Mouse (Mus musculus) intestine, embryonic 14.5 days (tissue): ENCODE results near the gene Col4a1. TPM values are rescaled to one million over a fixed set of nuclear protein-coding genes. Genes with fewer than 3 reads are reported as not detected.

ENCODE experiments used
- ATAC-seq: fragments of 200-750 bp; cut with Nextera tagmentation; replicated peaks from 2 replicates; pipeline ENCODE4 v1.8.0; 2017; ENCODE audit warnings: low read depth, moderate number of reproducible peaks, moderate TSS enrichment, moderate library complexity; ENCODE audit not compliant: low FRiP score, low TSS enrichment
- DNase-seq: peaks from one replicate; pipeline ENCODE4 v3.0.0-alpha.2; 2018; ENCODE audit warnings: low spot score
- H3K27ac ChIP-seq: fragments of 300-500 bp; sonication (generic); 2 replicates; pipeline ENCODE4 v1.5.1; 2014; ENCODE audit warnings: low read depth, mild to moderate bottlenecking, control low read depth
- H3K27me3 ChIP-seq: fragments of 300-500 bp; sonication (generic); replicated peaks from 2 replicates; pipeline ENCODE4 v1.6.1; 2014; ENCODE audit warnings: low read length, control low read depth; ENCODE audit not compliant: control insufficient read depth, insufficient read depth
- H3K36me3 ChIP-seq: fragments of 300-500 bp; sonication (generic); 2 replicates; pipeline ENCODE4 v1.6.1; 2014; ENCODE audit warnings: low read length, control low read depth; ENCODE audit not compliant: control insufficient read depth, insufficient read depth
- H3K4me1 ChIP-seq: fragments of 300-500 bp; sonication (generic); replicated peaks from 2 replicates; pipeline ENCODE4 v1.6.1; 2014; ENCODE audit warnings: low read length, control low read depth, mixed read lengths; ENCODE audit not compliant: control insufficient read depth, insufficient read depth
- H3K4me2 ChIP-seq: fragments of 300-500 bp; sonication (generic); 2 replicates; pipeline ENCODE4 v1.6.1; 2014; ENCODE audit warnings: low read length
- H3K4me3 ChIP-seq: fragments of 300-500 bp; sonication (generic); 2 replicates; pipeline ENCODE4 v1.5.1; 2014; ENCODE audit warnings: low read depth, low read length, control low read depth, mixed read lengths
- H3K9ac ChIP-seq: fragments of 300-500 bp; sonication (generic); 2 replicates; pipeline ENCODE4 v1.6.1; 2014; ENCODE audit warnings: mild to moderate bottlenecking, low read length
- H3K9me3 ChIP-seq: fragments of 300-500 bp; sonication (generic); 2 replicates; pipeline ENCODE4 v1.6.1; 2016; ENCODE audit warnings: low read length, control low read depth; ENCODE audit not compliant: control insufficient read depth
- WGBS: fragments of 180-500 bp; shearing (Covaris S2); extraction: QIAGEN DNeasy Blood & Tissue Kit; methylation state at CpG from one replicate; pipeline ENCODE4 v1.1.7; 2014; 5-methylcytosine and 5-hydroxymethylcytosine counted together
- polyA plus RNA-seq: library from polyadenylated mRNA; unstranded; fragments of >200 nt; fragmentation: Nextera tagmentation; extraction: Ambion mirVana; gene quantifications from 2 replicates; pipeline ENCODE4 v1.2.1, GENCODE M21; 2014

Col4a1 gene
- polyA plus RNA-seq, 1 experiment from 2014 or later = 228 TPM

GRCm38 (mm10) chr8:11323681-11324080, 11.1 kb upstream of the Col4a1 start:
- no peaks in the 10 kb centered on the region for H3K9me3 ChIP-seq
- ATAC-seq = no peak
- H3K27ac ChIP-seq = no peak overlapping the region
- DNase-seq = no peak
- no peak overlapping the region for H3K9ac ChIP-seq
- no peak overlapping the region for H3K4me3 ChIP-seq
- WGBS = 80% methylated on average over 1 of the region's 1 CpGs
- no peak overlapping the region for H3K4me2 ChIP-seq
- H3K27me3 ChIP-seq = no peaks in the 10 kb centered on the region
- H3K4me1 ChIP-seq = peaks cover 11% of the 10 kb centered on the region; the same call in 1 of the 2 replicates
- H3K36me3 ChIP-seq = no peaks in the 10 kb centered on the region

DNA sequence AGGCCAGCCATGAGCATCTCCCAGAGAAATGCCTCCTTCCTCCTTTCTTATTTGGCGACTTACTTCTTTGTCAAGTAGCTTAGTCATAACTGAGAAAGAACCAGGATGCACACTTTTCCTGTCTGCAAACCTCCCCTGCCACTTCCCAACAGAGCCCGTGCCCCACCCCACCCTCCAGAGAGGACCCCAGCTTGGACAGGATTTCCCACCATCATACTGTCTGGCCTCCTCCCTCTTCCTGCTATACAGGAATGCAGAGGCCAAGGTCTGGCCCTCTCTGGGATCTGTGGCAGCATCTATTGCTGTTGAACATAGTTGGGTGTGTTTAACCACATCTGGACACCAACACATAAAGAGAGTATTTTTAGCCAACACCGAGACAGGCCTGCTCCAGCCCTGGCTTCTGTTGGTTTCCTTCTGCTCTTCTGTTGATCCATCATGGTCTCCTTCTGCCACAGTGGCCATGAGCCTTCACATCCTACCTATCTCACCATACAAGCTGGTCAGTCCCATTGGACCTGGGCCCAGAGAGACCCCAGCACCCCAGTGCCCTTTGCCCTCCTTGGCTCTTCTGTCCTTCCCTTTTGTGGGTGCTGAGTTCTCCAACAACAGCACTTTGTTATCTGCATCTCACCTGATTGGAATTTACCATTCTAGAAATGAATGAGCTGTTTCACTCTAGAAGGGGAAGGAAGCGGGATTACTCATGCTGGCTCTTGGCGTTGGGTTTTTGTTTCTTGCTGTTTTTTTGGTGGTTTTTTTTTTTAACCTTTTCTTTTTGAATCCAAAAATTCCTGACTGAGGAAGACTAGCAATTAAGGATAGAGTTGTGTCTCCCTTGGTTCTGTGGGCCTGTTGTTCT, 10.3 kb upstream of the Col4a1 start:
- H3K4me1 ChIP-seq = peaks cover 8% of the 10 kb centered on the region; the same call in 1 of the 2 replicates
- DNase-seq (no peak), ATAC-seq (no peak)
- no peaks in the 10 kb centered on the region for H3K9me3 ChIP-seq
- no peak overlapping the region for H3K9ac ChIP-seq
- no peak overlapping the region for H3K4me2 ChIP-seq
- H3K27ac ChIP-seq = no peak overlapping the region
- H3K4me3 ChIP-seq = no peak overlapping the region
- 93% methylated on average over 5 of the region's 5 CpGs for WGBS
- H3K36me3 ChIP-seq = no peaks in the 10 kb centered on the region
- no peaks in the 10 kb centered on the region for H3K27me3 ChIP-seq

DNA sequence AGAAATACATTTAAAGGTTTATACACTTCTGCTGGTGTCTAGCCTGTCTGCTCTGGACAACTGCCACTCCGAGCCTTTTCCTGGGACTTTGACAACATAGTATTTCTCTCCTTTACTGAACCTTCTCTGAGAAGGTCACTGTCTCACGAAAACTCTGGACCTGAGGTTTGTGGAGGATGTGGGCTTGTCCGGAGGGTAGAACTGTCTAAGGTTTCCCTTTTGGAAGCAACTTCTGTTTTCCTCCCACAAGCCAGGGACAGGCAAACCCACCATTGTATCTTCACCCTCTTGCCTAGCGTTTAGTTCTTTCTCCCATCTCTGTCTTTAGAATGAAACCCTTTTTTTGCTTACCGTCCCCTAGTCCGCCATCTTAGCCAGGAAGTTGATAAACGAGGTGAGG, 9.2 kb upstream of the Col4a1 start:
- DNase-seq (no peak), ATAC-seq (no peak)
- no peak overlapping the region for H3K4me3 ChIP-seq
- H3K4me1 ChIP-seq = 0 out of 2 replicates have a peak, but pooled peaks cover 2% of the 10 kb centered on the region
- H3K9me3 ChIP-seq = no peaks in the 10 kb centered on the region
- H3K27ac ChIP-seq = no peak overlapping the region
- no peak overlapping the region for H3K4me2 ChIP-seq
- no peaks in the 10 kb centered on the region for H3K27me3 ChIP-seq
- H3K9ac ChIP-seq = no peak overlapping the region
- WGBS = 90% methylated on average over 7 of the region's 7 CpGs
- 0 out of 2 replicates have a peak, but pooled peaks cover 2% of the 10 kb centered on the region for H3K36me3 ChIP-seq

GRCm38 (mm10) chr8:11319405-11319804, 6.8 kb upstream of the Col4a1 start:
- Histone ChIP-seq H3K27ac (no peak overlapping the region), H3K9me3 (no peaks in the 10 kb centered on the region), H3K4me1 (no peaks in the 10 kb centered on the region), H3K4me2 (no peak overlapping the region), H3K27me3 (no peaks in the 10 kb centered on the region), H3K4me3 (no peak overlapping the region), H3K36me3 (0 out of 2 replicates have a peak, but pooled peaks cover 4% of the 10 kb centered on the region), H3K9ac (no peak overlapping the region)
- WGBS = 82% methylated on average over 11 of the region's 11 CpGs
- no peak for DNase-seq
- no peak for ATAC-seq

GRCm38 (mm10) chr8:11316118-11316517, 3.5 kb upstream of the Col4a1 start:
- 87% methylated on average over 6 of the region's 6 CpGs for WGBS
- H3K4me2 ChIP-seq = no peak overlapping the region
- no peaks in the 10 kb centered on the region for H3K9me3 ChIP-seq
- no peak overlapping the region for H3K9ac ChIP-seq
- ATAC-seq = no peak
- DNase-seq = no peak
- 0 out of 2 replicates have a peak, but pooled peaks cover 4% of the 10 kb centered on the region for H3K36me3 ChIP-seq
- no peaks in the 10 kb centered on the region for H3K27me3 ChIP-seq
- H3K27ac ChIP-seq = no peak overlapping the region
- no peak overlapping the region for H3K4me3 ChIP-seq
- no peaks in the 10 kb centered on the region; the same call in 1 of the 2 replicates for H3K4me1 ChIP-seq

DNA sequence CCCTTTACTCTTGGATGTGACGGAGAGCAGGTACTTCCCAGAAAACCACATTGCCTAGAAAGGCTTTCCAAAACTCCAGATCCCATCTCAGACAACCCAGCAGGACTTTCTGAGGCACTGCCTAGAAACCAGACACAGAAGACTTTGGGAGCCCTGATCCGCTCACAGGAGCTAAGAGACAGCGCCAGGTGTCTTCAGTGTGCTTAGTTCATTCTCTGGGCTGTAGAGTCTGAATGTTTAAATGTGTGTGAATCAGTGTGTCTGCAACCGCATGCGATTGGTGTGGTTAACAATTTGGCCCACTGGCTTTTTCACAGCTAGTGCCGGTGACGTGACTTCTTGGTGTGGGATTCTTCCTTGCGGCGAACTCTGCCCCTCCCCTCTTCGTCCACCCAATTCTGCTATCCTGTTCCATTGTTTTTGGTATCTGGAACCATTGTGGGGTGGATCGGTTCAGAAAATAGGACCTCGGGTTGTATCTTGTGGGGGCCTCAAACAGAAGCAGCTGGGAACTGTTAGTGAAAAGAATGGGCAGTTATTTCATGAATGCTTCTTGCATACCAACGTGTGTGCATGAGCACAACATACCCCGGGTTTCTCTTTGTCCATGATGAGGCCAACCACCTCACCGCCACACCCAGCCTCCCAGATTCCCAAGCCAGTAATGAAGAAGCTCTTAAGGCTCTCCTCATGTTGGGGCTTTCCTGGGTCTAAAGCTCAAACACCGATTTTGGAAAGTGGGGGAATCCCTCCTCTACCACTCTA, 2.7 kb upstream of the Col4a1 start:
- no peaks in the 10 kb centered on the region for H3K27me3 ChIP-seq
- no peak overlapping the region for H3K9ac ChIP-seq
- no peak overlapping the region for H3K27ac ChIP-seq
- no peaks in the 10 kb centered on the region; the same call in 1 of the 2 replicates for H3K4me1 ChIP-seq
- no peak overlapping the region for H3K4me2 ChIP-seq
- no peak for DNase-seq
- H3K9me3 ChIP-seq = no peaks in the 10 kb centered on the region
- 0 out of 2 replicates have a peak, but pooled peaks cover 4% of the 10 kb centered on the region for H3K36me3 ChIP-seq
- H3K4me3 ChIP-seq = 0 out of 2 replicates have a peak overlapping the region, but pooled peaks have one; percentile 79
- WGBS = 81% methylated on average over 16 of the region's 16 CpGs
- no peak for ATAC-seq

GRCm38 (mm10) chr8:11314613-11315012, 2.0 kb upstream of the Col4a1 start:
- H3K9me3 ChIP-seq = no peaks in the 10 kb centered on the region
- no peak overlapping the region for H3K27ac ChIP-seq
- 86% methylated on average over 8 of the region's 8 CpGs for WGBS
- peaks cover 6% of the 10 kb centered on the region; the same call in 1 of the 2 replicates for H3K4me1 ChIP-seq
- DNase-seq = no peak
- ATAC-seq = no peak
- H3K9ac ChIP-seq = no peak overlapping the region
- H3K4me2 ChIP-seq = peak overlapping the region; percentile 72
- no peaks in the 10 kb centered on the region for H3K27me3 ChIP-seq
- H3K4me3 ChIP-seq = peak overlapping the region; percentile 79; the same call in 1 of the 2 replicates
- H3K36me3 ChIP-seq = 0 out of 2 replicates have a peak, but pooled peaks cover 4% of the 10 kb centered on the region
